Mouse (Mus musculus): ENCODE measurements around the gene Hoxd3. TPM values are rescaled to one million over a fixed set of nuclear protein-coding genes. Genes with fewer than 3 reads are reported as not detected.

The Hoxd3 gene
- total RNA-seq, 1 experiment from 2014 or later = 0.85 TPM

DNA sequence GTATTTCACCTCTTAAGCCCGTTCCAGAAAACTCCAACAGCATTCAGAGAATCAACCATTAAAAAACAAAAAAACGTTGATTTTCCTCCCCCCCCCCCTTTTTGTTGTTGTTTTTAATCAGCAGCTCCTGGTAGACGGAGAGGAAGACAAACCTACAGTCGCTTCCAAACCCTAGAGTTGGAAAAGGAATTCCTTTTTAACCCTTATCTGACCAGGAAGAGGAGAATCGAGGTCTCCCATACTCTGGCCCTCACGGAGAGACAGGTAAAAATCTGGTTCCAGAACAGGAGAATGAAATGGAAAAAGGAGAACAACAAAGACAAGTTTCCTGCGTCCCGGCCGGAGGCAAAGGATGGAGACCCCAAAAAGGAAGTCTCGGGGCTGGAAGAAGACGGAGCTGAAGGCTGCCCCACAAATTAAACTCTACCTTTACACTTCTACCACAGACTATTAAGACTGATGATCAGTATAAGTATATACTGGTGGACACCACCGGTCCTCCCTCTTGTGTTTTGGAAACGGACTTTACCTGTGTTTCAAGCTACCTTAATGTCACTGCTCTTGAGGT is 5.2 kb upstream of the Hoxd3 start:
- DNase-seq = no peak

DNA sequence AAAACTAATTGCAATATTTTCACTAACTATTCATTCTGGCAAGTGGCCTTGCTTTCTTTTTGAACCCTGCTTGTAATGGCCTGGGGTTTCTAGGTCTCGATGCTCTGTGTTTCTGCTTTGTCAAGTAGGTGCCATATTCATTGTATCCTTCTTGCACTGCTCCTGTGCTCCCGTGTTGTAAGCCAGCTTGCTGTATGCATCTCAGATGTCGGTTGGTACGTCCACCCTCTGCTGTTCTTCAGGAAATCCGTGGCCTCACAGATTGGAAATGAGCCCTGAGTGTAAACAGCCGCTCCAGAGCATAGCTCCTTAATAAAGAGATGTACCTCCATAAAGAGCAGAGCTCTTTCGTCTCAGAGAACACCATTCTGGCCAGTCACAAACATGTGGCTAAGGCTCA is 4.1 kb upstream of the Hoxd3 start:
- no peak for DNase-seq

DNA sequence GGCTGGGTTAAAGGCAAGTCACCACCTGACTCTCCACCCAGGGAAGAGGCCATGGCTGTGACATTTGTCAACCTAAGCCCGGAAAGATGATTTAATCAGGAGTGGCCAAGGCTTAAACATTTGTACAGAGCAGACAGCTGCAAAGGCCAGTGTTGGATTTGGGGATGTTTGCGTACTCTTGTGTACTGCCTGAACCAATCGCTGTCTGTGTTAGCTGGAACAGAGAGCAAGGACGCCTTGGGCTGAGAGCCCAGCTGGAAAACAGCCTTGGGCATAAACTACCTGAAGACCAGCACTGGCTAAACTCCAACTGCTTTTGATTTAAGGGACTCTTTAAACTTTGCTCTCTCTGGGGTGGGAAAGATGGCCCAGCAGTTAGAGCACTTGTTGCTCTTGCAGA is 3.1 kb upstream of the Hoxd3 start:
- DNase-seq = peak; percentile 61

DNA sequence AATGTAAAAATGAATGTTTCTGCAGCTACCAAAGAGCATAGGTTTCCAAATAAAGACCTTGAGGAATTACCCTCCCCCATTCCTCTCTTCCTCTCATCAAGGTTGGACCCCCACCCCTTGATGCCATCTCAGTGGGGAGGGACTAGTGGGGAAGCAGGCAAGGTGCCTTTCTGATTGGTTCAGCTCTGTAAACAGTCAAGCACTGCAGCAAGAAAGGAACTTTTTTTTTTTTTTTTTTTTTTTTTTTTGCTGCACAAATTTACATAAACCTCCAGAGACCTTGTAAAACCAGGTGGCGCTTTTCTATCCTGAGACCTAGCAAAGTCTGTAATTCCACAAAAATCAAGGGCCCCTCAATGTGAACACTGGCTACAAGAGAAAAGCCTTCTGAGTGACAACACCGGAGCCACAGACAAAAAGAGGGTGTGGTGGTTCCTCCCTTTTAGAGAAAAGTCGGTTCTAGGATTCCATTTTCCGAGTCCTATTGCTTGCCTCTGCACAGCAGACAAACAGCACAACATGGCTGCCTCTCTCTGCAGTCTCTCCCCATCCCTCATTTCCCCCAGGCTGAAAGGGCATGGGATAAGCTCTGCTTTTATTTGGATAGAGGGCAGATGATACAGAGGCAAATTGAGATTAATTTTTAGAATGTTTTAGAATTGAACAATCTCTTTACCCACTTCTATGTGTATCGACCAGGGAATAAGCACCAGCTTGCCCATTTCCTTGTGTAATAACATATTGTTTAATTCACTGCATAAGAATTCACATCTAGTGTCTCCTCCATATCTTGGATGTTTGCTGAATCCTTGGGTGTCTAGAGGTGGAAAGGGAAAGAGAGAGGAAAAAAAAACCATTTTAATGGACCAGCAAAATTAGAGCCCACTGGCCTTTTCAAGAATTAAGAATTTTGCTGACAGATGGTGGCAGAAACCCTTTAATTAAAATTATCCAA is 2.0 kb upstream of the Hoxd3 start:
- no peak for DNase-seq

DNA sequence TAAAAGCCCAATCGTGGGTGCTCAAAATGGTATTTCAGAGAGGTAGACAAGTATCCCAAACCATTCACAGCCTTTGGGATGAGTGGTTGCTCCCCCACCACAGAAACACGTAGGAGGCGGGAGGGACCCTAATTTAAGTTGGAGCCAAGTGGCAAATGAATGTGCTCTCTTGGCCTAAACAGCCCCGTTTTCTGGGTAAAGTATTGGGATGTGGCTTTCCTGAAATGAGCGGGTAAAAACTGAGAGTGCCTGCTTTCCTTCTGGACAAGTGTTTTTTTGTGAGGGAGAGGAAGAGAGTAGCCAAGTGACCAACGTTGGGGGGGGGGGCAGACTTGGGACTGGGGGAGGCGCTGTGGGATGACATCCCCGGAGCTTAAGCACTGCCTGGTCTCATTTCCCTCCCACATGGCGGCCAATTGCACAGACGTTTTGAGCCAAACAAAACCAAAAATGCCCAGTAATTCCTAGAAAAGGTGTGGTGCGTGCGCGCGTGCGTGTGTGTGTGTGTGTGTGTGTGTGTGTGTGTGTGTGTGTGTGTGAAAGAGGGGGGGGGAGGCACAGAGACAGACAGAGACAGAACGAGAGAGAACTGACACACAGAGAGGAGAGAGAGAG is 691 bp upstream of the Hoxd3 start:
- peak; percentile 59 for DNase-seq

DNA sequence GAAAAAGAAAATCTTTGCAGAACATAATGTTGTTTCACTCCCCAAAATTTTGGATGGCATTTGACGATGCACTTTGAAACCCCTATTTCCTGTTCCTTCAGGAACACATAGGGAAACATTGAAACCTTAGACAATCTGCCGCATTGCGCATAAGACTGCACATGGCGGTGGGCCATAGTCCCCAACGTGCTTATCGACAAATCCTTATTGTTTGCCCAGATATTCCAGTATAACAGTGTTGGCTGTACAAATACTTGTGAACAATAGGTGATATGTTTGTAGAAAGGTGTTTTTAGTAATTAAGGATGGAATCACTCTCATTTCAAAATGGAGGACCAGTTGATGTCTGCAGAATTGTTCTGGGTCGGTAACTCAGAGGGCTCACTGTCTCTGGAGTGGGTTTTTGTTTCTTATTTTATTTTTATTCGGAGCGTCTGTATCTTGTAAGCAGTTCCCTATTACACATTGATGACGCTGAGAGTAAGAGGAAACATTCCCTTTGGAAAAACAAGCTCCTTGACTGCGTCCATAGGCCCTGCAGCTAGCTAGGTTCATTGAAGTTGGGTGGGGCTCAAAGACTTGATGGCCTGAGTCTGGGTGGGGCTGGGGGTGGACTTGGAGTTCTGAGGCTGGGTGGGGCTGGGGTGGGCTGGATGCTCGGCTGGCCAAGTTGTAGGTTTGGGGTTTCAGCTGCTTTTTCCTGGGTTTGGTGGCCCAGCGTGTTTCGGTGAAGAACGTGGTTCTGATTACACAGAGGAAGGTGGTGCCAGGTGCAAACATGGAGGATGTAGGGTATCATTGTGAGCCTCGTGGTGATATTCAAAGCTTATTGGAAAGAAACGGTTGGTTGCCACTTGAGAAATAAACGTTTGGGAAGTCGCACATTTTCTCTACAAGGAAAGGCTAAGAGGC is 1.8 kb downstream of the Hoxd3 start:
- DNase-seq = no peak

DNA sequence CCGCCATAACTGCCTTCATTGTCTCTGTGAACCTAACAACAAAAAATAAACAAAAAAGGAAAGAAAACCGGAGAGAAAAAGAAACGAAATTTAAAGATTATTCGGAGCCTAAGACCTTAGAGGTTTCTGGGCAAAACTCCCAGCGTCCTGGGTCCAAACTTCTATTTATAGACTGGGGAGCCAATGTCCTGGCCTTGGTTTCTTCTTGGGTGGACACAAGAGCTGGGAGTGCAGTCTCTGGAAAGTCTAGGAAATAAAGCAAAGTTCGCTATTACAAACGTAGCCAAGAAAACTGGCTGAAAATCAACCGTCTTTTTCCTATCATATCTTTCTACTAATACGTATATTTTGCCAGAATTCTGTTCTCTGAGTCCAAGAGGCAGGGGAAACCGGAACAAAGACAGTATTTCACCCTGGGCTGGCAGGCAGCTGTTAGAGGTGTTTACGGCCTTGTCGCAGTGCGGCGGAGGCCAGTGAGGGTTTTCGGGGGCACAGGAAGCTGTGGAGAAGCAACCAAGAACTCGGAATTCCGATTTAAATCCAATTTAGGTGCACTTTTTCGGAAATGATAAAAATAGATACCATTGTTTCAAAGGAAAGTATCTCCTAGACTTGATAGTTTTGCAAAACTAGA is 2.5 kb downstream of the Hoxd3 start:
- DNase-seq = peak; percentile 58

DNA sequence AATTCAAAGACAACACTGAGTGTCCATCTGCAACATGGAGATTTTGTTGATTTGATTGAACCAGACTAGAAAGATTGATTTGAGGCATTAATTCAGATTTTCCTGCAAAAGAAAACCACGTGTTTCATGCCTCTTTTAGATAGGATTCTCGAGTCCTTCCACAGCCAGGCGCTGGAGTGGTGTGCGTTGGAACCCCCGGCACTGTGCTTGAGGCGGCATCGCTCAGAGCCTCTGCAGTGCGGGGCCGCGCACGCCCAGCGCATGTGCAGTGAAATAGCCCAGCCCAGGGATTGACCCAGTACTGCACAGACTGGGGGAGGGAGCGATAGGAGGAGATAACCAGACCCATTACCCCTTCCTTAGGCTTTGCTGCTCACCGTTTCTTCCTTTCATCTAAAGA is 3.2 kb downstream of the Hoxd3 start:
- peak; percentile 77 for DNase-seq

DNA sequence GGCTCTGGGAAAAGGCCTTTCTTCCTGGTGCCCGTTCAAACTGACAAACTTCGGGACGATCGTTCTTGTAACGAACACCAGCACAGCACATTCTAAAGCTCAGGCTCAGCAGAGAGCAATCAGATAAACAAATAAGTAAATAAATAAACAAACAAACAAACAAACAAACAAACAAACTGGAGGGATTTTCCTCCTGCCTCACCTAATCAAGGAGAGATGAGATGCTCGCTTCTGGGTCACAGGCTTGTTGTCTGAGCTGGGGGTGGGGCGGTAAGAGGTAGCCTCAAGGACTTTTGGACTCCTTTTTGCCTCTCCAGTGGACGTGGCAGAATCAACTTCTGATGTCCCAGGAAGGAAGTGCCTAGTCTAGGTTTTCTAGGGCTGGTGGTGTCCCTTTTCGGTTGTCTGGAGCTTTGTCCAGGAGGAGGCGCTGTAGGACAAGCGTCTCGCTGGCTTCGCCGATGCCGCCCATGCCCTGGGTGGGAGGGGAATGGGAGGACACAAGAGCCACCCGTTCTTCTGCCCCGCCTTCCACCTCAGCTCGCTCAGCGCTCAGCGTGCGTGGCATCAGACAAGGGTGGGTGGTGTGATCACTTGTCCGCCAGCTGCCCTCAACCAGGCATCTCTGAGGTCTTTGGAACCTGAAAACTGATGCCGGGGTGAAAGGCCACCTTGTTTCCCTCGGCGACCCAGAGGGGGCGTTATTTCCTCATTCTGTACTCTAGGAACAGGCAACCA is 3.9 kb downstream of the Hoxd3 start:
- DNase-seq = peak; percentile 97

DNA sequence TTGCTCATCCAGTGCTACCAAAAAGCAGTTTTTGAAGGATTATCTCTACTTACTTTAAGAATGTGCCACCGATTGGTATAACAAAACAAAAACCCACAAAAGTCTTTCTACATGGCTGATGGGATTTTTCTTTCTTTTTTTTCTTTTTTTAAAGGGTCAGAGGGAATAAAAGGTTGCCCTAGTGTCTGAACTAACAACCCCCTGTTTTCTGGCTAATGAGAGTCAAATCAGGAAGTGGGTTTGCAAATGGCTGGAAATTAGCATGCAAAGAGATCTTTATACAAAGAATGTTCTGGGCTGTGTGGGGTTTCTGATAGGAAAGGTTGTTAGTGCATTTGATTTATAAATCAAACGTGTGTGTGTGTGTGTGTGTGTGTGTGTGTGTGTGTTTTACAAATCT is 8.7 kb downstream of the Hoxd3 start:
- no peak for DNase-seq

DNA sequence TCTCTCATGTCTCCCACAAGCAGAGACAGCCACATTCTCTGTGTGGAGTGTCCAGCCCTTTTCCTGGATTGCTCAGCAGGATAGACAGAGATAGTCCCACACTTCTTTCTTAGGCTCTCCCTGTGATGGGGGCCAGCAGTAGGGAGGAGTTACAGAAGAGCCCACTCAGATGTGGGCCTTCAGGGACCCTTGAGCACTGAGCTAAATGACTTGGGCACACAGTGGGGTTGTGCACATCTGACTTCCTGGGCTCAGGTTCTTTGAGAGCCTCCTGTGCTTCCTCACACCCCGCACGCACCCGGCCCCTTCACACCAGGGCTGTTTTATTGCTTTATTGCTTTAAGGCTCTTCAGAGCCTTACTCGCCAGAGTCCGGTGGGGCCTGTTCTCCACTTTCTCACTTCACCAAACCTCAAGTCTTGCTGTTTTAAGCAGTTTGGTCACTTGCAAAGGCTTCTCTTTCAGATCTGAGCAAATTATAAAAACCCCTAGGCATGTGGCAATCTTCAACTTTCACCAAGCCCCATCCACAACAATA is 9.3 kb downstream of the Hoxd3 start:
- DNase-seq = no peak

DNA sequence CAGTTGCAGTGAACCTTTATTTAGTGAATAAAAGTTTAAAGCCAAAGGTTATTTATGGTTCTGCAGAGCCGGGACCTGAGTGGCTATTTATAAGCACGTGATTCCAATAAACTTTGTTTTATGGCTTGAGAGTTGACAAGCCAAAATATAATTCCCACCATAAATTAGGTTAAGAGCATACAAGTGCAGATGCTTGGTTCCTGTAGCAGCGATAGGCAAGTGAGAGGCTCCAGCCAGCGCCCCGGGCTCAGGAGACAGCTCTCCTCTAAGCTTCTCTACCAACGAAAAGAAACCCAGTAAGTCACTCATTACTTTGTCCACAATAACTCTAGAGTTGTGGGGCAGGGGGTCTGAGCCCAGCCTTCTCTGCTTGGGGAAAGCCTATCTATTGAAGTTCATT is 10.2 kb downstream of the Hoxd3 start:
- DNase-seq = no peak

DNA sequence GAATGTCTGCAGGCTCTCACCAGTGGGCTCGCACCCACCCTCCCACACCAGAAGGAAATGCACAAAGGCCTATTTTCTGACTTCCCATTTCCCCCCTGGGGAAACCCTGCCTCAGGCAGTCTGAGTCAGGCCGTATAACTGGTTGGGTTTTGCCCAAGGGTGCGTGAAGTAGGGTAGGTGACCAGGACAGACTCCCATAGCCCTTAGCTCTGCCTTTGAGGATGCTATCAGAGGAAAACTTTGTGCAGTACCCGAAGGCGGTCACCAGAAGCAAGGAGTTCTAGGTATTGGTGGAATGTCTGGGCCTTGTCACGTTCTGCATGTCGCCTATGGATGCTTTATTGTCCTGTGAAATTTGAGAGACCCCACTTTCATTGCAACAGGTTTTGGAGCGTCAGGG is 11.2 kb downstream of the Hoxd3 start:
- no peak for DNase-seq

DNA sequence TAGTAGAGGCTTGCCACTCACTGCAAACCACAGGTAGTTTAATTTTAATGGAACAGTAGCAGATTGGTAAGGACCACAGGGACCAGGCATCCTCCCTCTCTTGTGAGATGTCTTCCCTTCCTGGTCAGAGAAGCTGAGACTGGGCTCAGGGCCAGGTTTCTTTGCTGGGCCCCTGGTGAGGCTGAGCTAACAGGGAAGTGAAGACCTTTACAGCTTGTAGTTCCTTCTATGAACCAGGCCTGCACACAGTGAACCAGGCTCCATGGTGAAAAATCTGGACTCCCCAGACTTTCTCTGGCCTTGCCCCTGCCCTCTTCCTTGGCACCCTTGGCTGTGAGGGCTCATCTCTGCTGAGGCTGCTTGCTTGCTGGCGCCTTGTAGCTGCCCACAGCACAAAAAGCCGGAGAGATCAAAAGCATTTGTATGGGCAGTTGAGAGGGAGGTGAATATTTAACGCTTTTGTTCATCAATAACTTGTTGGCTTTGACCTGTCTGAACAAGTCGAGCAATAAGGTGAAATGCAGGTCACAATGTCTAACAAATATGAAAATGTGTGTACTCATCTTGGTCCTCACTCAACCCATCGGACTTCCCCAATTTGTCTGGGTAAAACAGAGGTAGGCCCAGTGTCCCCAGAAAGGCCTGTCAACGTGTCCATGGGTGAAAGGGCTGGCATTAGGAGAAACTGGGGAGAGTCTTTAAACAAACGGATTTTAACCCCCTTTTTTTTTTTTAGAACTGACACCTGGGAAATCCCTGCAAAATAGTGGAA is 12.7 kb downstream of the Hoxd3 start:
- peak; percentile 47 for DNase-seq

DNA sequence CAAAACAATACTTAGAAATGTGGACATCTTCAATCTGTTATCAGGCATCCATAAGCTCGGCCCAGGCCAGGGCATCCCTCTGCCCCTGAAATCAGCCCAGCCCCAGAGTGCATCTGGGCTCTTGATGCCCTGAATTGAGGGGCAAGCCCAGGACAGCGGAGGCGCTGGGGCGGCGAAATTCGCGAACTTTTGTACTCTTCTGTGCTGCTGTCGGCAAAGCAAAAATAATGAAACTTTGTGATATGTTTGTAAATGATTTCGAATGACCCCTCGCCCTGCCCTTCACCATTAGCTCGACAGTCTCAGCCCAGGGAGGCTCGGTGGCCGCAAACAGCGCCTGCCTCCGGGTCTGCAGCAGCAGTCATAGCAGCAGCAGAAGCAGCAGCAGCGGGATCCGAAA is 13.4 kb downstream of the Hoxd3 start:
- DNase-seq = no peak

DNA sequence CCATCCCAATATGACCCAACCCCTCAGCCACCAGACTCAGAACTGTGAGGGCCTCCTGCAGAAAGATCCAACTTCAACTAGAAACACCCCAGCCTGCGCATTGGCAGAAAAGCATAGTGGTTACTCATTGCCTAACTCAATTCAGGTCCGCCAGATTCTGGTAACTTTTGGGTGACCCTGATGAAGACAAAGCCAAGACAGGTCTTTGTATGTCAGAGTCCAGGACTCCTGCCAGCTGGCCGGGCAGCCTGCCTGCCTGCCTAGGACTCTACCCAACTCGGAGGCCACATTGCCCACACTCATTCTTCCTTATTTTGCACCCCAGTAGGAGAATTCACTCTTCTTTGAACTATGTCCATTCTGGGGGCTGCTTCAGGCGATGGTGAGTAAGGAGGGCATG is 14.8 kb downstream of the Hoxd3 start, which contains the start of gene Gm28230:
Gene Gm28230 (plus strand): TSS at position 178 of the 400 bp plus-strand sequence.
- DNase-seq = peak; percentile 58

DNA sequence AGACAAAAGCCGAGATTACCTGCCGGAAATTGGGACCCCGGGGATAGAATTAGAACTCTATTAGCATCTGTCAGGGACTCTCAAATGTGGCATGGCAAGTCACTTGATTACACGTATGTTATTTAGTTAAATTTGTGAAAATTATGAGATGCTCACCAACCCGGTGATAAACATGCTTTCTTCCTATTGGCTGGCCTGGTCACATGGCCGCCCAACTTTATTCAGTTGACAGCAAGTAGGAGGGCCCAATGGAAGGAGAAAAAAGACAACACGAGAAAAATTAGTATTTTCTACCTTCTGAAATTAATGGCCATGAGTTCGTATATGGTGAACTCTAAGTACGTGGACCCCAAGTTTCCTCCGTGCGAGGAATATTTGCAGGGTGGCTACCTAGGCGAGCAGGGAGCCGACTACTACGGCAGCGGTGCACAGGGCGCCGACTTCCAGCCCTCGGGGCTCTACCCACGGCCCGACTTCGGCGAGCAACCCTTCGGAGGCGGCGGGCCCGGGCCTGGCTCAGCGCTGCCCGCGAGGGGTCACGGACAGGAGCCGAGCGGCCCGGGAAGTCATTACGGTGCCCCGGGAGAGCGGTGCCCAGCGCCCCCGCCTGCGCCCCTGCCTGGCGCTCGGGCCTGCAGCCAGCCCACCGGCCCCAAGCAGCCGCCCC is 15.4 kb downstream of the Hoxd3 start:
- DNase-seq = no peak

DNA sequence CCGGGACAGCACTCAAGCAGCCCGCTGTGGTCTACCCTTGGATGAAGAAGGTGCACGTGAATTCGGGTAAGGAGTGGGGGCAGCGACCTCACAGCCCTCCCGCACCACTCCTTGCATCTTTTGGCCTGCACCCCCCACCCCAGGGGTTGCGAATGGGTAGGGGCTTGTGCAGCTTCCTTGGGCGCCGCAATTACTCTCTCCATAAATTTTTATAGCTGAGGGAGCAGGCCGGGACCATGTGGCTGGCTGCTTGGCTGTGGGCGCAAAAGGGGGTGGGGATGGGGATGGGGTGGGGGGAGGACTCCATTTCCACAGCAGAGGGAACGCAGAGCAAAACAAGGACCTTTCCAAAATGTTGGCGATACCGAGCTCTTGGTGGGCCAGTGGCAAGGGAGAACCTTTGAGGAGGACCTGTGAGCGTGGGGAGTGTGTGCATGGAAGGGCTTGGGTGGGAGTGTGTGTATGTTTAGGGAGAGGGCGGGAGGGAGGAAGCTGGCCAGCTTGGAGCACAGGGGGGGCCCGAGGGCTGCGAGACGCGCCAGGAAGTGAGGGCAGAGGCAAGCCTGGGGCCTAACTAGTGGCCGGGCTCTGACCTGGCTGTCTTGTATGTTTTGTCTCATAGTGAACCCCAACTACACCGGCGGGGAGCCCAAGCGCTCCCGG is 16.0 kb downstream of the Hoxd3 start:
- DNase-seq = no peak

DNA sequence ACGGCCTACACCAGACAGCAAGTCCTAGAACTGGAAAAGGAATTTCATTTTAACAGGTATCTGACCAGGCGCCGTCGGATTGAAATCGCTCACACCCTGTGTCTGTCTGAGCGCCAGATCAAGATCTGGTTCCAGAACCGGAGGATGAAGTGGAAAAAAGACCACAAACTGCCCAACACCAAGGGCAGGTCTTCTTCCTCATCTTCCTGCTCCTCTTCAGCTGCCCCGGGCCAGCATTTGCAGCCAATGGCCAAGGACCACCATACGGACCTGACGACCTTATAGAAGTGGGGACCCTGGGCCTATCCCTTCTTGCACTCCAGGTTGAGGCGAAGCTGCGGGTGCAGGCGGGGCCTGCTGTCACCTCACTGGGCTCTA is 16.6 kb downstream of the Hoxd3 start:
- DNase-seq = no peak
